Mouse (Mus musculus): ENCODE results near the gene Fgfr3. TPM values are rescaled to one million over a fixed set of nuclear protein-coding genes. Genes with fewer than 3 reads are reported as not detected.

The Fgfr3 gene
- polyA plus RNA-seq, 1 experiment: 1.0 TPM

DNA sequence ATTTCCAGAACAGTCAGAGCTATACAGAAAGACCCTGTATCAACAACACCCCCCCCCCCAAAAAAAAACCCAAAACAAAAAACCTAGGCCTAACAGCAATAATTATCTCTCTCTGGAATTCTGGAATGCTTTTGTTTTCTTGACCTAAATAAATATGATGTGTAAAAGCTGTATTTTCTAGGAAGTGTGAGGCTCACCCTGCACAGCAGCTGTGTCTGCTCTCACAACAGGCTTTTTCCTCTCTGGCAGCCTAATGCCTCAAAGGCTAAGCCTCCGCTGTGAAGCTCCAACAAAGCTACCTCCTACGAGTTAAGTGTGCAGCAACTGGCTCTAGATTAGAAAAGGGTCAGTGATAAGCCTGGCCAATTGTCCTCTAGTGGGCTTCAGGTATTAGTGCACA, 12.4 kb upstream of the Fgfr3 start:
- Histone ChIP-seq H3K4me1 (ENCODE audit: control insufficient read depth, insufficient read depth, insufficient read length, low read length) (no peaks in the 10 kb centered on the region), H3K27ac (replicated peaks; ENCODE audit: low read depth, low read length) (no peak overlapping the region), H3K4me3 (ENCODE audit: insufficient read depth, low read depth, low read length) (no peak overlapping the region)

DNA sequence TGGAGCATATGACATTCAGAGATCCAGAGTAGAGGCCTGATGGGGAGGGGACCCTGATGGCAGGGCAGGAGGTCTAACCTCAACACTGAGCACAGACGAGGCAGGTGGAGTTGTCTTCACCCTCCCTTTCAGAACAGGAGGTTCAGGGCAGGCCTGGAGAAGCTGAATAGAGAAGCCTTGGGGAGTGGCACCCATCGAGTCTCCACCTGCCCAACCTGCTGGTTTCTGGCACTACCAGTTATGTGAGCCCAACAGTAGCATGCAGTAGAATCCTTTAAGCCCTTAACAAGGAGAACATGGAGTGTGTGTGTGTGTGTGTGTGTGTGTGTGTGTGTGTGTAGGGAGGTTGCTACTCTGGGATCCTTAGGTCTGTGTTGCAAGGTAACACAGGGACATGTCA, 8.9 kb upstream of the Fgfr3 start:
- no peaks in the 10 kb centered on the region for H3K4me1 ChIP-seq (ENCODE audit: control insufficient read depth, insufficient read depth, insufficient read length, low read length)
- H3K27ac ChIP-seq (replicated peaks; ENCODE audit: low read depth, low read length): no peak overlapping the region
- H3K4me3 ChIP-seq (ENCODE audit: insufficient read depth, low read depth, low read length): no peak overlapping the region

DNA sequence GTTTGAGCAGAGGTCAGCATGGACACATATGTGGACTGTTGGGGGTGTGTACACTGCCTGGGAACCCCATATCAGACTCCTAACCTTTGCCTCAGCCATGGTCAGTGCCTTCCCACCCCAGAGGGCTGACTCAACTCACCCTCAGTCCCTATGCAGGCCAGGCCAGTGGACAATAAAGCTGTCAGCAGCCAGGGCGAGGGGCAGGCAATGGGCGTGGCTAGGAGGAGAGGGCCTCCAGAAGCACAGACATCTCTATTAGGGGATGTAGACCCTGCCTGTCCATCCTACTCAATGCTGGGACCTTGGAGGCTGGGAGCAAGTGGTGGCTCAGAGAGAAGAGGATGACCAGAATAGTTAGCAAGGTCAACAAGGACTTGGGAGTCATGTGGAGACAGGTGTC, 6.3 kb upstream of the Fgfr3 start:
- H3K27ac ChIP-seq (replicated peaks; ENCODE audit: low read depth, low read length): no peak overlapping the region
- no peaks in the 10 kb centered on the region for H3K4me1 ChIP-seq (ENCODE audit: control insufficient read depth, insufficient read depth, insufficient read length, low read length)
- no peak overlapping the region for H3K4me3 ChIP-seq (ENCODE audit: insufficient read depth, low read depth, low read length)

DNA sequence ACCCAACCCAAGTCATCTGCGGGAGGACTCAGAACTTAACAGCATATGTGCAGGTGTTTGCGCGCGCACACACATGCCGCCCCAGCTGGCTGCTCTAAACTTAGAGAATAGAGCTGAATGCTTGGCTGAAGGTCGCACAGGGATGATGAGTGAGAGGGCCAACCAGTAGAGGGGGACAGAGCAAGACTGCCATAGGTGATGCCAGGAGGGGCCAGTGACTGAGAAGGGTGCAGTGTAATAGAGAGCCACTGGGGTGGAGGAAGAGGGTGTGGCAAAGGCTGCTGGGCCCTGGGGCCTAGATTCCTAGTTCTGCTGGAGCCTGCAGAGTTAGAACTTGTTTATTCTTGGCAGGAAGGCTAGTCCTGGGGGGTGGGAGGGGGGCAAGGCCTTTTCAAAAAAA, 5.0 kb upstream of the Fgfr3 start:
- H3K4me1 ChIP-seq (ENCODE audit: control insufficient read depth, insufficient read depth, insufficient read length, low read length): no peaks in the 10 kb centered on the region
- H3K4me3 ChIP-seq (ENCODE audit: insufficient read depth, low read depth, low read length): no peak overlapping the region
- no peak overlapping the region for H3K27ac ChIP-seq (replicated peaks; ENCODE audit: low read depth, low read length)

DNA sequence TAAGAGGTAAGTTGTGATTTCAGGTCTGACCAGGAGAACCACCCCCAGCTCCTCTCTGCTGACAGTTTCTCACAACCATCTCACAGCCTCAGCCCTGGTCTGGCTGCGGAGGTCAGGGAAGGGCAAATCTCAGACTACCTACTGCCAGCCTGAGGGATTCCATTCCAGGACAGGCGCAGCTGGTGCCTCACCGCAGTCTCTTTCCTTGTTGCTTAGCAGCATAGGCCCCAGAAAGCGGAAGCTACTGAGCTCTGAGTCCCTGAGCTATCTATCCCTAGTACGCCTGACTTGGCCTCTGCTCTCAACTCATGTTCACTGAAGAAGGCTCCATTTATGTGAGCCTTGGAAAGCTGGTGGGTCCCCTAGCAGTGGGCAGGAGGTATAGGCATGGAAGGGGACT, 3.0 kb upstream of the Fgfr3 start:
- peaks cover 4% of the 10 kb centered on the region; the same call in 1 of the 2 replicates for H3K4me1 ChIP-seq (ENCODE audit: control insufficient read depth, insufficient read depth, insufficient read length, low read length)
- H3K4me3 ChIP-seq (ENCODE audit: insufficient read depth, low read depth, low read length): no peak overlapping the region
- no peak overlapping the region for H3K27ac ChIP-seq (replicated peaks; ENCODE audit: low read depth, low read length)

DNA sequence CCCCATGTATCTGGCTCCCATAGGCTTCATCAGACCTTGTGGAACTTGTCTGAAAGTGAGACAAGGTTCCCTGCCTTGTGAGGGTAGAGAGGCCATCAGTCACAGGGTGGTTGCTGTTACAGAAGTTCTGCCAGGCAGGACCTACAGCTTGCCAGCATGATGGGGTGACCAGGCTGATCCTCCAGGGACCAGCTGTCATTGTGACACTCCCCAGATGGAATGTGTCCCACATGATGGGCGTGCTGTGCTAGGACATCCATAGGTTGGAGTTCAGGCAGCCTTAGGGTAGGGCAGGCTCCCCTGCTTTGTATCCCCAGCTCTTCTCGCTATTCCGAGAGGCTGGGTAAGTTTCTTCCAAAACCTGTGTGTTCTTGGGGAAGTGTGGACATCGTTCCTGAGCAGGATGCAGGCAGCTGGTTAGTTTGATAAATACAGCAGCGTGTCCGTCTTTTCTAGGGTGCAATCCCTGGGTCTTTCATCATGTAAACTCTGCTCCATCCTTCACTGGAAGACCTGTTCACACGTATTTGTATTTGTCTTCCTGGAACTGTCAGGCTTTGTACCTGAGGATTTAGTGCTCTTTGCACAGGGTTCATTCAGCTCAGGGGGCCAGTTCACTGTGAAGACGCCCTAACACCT, 503 bp upstream of the Fgfr3 start:
- H3K4me3 ChIP-seq (ENCODE audit: insufficient read depth, low read depth, low read length): peak overlapping the region; percentile 60
- peaks cover 4% of the 10 kb centered on the region; the same call in 1 of the 2 replicates for H3K4me1 ChIP-seq (ENCODE audit: control insufficient read depth, insufficient read depth, insufficient read length, low read length)
- no peak overlapping the region for H3K27ac ChIP-seq (replicated peaks; ENCODE audit: low read depth, low read length)

DNA sequence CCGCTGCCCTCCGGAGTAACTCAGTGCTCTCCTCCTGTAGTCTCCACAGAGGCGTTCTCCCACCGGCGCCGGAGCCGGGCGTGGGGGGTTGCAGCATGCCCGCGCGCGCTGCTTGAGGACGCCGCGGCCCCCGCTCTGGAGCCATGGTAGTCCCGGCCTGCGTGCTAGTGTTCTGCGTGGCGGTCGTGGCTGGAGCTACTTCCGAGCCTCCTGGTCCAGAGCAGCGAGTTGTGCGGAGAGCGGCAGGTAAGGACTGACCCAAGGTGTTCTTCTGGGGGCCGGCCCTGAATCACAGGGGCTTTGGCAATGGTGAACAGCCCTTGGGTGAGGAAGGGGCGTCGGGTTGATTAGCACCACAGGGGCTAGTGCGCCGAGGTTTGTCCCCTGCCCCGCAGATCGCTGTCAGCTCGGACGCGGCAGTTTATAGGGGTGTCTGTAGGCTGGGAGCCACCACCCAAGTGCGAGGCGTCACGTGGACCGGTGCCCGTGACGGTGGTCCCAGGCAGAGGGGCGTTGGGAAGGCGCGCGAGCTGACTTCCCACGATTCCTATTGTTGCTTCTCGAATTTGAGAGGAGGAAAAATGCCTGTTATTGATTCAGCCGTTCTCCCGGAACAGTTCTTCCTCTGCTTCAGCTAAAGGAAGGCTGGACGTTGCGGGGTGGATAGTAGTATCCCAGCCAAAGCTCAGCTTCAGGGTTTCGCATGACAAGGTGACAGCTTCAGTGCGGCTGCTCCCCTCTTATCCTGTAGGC, 968 bp downstream of the Fgfr3 start:
- H3K4me1 ChIP-seq (ENCODE audit: control insufficient read depth, insufficient read depth, insufficient read length, low read length): peaks cover 4% of the 10 kb centered on the region; the same call in 1 of the 2 replicates
- no peak overlapping the region for H3K27ac ChIP-seq (replicated peaks; ENCODE audit: low read depth, low read length)
- peak overlapping the region; percentile 60 for H3K4me3 ChIP-seq (ENCODE audit: insufficient read depth, low read depth, low read length)

DNA sequence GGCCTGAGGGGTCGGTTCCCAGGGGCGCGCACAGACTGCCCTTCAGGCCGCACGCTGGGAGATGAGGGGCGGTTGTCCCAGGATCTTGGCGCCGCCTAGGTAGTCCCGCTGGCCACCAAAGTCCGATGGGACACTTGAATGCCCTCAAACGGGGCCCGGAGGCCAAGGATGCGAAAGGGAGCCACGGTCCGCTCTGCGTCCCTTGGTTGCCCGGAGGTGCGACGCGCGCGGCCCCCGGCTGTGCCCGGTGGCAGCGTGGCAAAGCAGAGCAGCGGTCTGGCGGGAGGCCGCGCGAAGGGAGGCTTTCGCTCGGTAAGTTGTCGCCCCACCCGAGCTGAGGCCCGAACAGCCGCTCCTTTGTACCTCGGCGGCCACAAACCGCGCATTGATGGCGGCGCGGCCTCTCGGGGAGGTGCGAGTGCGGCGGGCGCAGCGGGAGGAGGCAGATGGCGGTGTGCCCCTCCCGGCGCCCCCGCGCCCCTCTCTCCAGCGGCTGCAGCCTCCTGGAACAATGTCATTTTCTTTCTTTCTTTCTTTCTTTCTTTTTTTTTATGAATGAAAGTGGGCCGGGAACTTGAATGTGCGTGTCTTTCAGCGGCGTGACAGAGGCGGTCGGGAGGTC, 1.7 kb downstream of the Fgfr3 start:
- Histone ChIP-seq H3K27ac (replicated peaks; ENCODE audit: low read depth, low read length) (no peak overlapping the region), H3K4me3 (ENCODE audit: insufficient read depth, low read depth, low read length) (peak overlapping the region; percentile 60), H3K4me1 (ENCODE audit: control insufficient read depth, insufficient read depth, insufficient read length, low read length) (peaks cover 4% of the 10 kb centered on the region; the same call in 1 of the 2 replicates)

DNA sequence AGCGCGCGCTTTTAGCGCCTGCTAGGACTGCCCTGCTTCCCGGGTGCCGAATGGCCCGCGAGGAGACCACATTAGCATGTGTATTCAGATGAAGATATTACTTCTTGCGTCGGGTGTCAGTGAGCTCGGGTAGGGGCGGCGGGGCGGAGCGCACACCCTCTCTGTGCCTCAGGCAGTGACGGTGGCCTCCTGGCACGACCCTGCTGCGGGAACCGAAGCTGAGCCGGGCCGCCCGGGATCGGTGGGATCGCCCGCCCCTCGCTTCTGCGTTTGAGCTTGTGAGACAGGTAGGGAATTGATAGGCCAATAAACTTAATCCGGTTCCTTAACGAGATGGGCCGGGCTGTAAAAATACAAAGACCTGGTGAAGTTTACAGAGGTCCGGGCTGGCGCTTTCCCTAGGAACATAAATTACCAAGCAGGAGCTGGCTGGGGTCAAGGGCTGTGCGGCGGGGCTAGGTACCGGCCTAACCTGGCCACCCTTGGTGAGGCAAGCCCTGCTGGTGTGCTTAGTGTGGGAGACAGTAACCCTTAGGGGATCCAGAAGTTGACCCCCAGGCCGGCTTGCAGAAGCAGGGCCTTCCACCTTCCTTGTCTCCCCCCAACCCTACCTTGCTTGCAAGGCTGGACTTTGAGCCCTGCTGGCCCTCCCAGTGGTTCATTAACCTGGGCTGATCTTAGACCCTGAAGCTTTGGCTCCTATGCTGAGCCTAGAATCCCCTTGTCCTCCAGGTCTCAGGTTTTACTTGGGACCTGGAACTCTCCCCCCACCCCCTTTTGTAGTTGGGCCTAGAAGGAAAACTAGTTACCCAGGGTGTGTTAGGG, 2.4 kb downstream of the Fgfr3 start:
- Histone ChIP-seq H3K27ac (replicated peaks; ENCODE audit: low read depth, low read length) (no peak overlapping the region), H3K4me1 (ENCODE audit: control insufficient read depth, insufficient read depth, insufficient read length, low read length) (peaks cover 4% of the 10 kb centered on the region; the same call in 1 of the 2 replicates), H3K4me3 (ENCODE audit: insufficient read depth, low read depth, low read length) (peak overlapping the region; percentile 60)

DNA sequence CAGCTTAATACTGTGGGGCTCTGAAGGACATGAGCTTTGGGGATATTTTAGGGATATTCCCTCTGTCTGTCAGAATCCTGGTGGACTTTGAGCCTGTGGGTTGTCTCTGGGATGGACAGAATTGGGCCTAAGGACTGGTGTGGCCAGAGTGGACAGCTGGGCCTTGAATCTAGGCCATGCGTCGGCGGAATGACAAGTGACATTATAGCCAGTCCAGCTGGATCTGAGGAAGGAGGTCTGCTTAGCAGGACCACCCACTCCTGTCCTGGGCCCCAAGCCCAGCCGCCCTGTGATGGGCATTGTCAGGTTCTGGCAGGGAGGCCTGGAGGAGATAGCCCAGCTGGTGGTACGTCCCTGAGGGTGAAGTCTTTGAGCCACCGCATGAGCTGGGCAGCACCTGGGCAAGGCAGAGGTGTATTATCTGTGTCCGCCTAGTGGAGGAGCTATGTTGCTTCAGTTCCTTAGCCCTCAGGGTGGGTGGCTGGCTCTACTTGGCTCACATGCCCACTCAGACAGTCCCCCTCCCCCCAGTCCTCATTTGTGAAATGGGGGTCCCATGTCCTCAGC, 4.7 kb downstream of the Fgfr3 start:
- H3K4me3 ChIP-seq (ENCODE audit: insufficient read depth, low read depth, low read length): no peak overlapping the region
- no peak overlapping the region for H3K27ac ChIP-seq (replicated peaks; ENCODE audit: low read depth, low read length)
- peaks cover 4% of the 10 kb centered on the region; the same call in 1 of the 2 replicates for H3K4me1 ChIP-seq (ENCODE audit: control insufficient read depth, insufficient read depth, insufficient read length, low read length)

DNA sequence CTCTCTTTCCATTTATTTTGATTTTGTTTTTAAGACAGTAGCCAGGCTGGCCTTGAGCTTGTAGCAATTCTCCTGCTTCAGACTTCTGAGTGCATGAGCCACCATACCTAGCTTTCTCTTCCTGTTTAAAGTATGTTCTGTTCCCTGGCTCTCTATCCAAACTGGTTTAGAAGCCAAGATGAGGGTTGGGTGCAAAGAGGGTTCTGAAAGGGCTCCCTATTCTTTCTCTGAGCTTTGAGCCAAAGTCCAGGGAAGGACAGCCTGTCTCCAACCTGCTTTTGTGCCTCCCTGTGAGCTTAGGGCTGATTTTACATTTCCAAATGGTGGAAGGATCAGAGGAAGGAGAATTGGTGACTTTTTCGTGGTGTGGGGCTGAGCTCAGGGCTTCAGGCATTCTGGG, 5.4 kb downstream of the Fgfr3 start:
- Histone ChIP-seq H3K27ac (replicated peaks; ENCODE audit: low read depth, low read length) (no peak overlapping the region), H3K4me3 (ENCODE audit: insufficient read depth, low read depth, low read length) (no peak overlapping the region), H3K4me1 (ENCODE audit: control insufficient read depth, insufficient read depth, insufficient read length, low read length) (peaks cover 4% of the 10 kb centered on the region; the same call in 1 of the 2 replicates)

DNA sequence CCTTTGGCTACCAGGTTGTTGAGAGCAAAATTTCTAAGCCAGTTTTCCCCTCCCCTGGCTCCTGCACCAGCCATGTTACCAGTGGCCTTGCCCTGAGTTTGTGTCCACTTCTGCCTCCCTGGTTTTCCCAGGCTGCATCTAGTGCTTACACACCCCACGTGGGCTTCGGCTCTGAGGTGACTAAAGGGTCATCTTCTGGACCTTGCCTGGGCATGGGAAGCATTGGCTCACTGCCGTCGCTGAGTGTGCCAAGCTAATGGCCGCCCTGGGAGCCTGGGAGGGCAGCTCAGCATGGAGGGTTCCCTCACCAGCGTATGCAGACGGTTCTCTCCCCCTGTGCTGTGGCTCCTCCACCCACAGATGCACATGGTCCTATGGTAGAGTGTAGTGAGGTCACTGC, 7.4 kb downstream of the Fgfr3 start:
- Histone ChIP-seq H3K4me3 (ENCODE audit: insufficient read depth, low read depth, low read length) (no peak overlapping the region), H3K4me1 (ENCODE audit: control insufficient read depth, insufficient read depth, insufficient read length, low read length) (no peaks in the 10 kb centered on the region), H3K27ac (replicated peaks; ENCODE audit: low read depth, low read length) (no peak overlapping the region)

DNA sequence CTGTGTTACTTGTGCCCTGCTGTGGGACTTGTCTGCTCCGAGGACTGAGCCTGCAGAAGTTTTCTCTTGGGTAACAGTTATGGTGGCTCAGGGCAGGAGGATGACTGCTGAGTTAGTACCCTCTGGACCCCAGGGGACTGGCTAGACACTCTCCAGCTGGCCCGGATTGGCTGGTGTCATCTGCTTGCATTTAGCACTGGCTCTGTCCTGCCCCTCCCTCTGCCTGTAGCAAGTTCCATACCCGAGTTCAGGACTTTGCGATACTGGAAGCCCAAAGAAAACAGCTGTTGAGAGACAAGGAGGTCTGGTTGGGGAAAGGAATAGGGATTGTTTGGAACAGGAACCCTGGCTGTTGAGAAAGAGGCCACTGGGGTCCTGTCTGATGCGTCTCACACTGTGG, 9.0 kb downstream of the Fgfr3 start:
- H3K4me1 ChIP-seq (ENCODE audit: control insufficient read depth, insufficient read depth, insufficient read length, low read length): no peaks in the 10 kb centered on the region

DNA sequence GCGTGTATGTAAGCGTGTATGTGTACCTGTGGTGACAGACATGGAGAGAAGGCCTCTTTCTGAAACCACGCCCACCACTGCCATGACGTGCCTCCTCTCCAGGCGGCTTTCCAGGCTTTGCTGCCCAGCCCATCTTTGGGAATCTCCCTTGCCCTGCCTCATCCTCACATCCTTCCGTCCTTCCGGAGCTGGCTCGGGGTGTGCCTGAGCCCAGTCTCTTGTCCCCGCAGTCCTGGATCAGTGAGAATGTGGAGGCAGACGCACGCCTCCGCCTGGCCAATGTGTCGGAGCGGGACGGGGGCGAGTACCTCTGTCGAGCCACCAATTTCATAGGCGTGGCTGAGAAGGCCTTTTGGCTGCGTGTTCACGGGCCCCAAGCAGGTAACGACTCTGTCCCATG, 9.6 kb downstream of the Fgfr3 start:
- H3K4me3 ChIP-seq (ENCODE audit: insufficient read depth, low read depth, low read length): no peak overlapping the region
- H3K4me1 ChIP-seq (ENCODE audit: control insufficient read depth, insufficient read depth, insufficient read length, low read length): no peaks in the 10 kb centered on the region
- no peak overlapping the region for H3K27ac ChIP-seq (replicated peaks; ENCODE audit: low read depth, low read length)

More for the DNA sequence above, 9.0 kb downstream of the Fgfr3 start:
- H3K27ac ChIP-seq (replicated peaks; ENCODE audit: low read depth, low read length): no peak overlapping the region
- no peak overlapping the region for H3K4me3 ChIP-seq (ENCODE audit: insufficient read depth, low read depth, low read length)

DNA sequence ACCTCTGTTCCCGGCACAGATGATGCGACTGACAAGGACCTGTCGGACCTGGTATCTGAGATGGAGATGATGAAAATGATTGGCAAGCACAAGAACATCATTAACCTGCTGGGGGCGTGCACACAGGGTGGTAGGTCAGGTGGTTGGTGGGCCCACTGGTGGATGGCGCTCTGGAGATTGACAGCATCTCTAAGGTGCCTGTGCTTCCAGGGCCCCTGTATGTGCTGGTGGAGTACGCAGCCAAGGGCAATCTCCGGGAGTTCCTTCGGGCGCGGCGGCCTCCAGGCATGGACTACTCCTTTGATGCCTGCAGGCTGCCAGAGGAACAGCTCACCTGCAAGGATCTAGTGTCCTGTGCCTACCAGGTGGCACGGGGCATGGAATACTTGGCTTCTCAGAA, 12.4 kb downstream of the Fgfr3 start:
- no peak overlapping the region for H3K27ac ChIP-seq (replicated peaks; ENCODE audit: low read depth, low read length)
- no peaks in the 10 kb centered on the region for H3K4me1 ChIP-seq (ENCODE audit: control insufficient read depth, insufficient read depth, insufficient read length, low read length)
- no peak overlapping the region for H3K4me3 ChIP-seq (ENCODE audit: insufficient read depth, low read depth, low read length)
